Mouse (Mus musculus) cerebral cortex, adult 2 months (tissue): ENCODE measurements around the gene Rgs10.

Experiments
- WGBS: fragments of 180-500 bp; shearing (Covaris S2); methylation state at CpG from one replicate; pipeline ENCODE4 v1.1.7; 2018; 5-methylcytosine and 5-hydroxymethylcytosine counted together

The Rgs10 gene

DNA sequence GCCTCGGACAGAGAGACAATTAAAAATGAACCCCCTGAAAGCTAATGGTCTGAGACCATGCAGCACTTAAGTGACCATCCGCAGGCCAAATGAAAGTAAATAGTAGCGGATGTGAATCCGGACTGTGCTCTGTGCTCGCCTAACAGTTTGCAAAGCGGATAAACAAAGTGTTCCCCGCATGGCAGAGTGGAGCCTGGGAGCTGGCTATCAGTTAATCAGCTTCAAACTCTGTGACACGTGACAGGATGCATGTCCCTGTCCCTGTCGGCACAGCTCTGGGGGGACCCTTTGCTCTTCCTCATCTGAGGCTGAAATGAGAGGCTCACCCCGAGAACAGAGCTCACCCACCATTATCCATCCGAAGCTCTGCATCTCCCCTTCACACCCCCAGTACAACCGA, 49.2 kb downstream of the Rgs10 start:
- 85% methylated on average over 12 of the region's 12 CpGs for WGBS

GRCm38 (mm10) chr7:128368828-128369227, 49.7 kb downstream of the Rgs10 start:
- whole genome bisulfite sequencing, result 91% methylated on average over 6 of the region's 6 CpGs

- 65% methylated on average over 11 of the region's 11 CpGs for WGBS
These were observed 51.9 kb downstream of the Rgs10 start for GRCm38 (mm10) chr7:128366654-128367053.

DNA sequence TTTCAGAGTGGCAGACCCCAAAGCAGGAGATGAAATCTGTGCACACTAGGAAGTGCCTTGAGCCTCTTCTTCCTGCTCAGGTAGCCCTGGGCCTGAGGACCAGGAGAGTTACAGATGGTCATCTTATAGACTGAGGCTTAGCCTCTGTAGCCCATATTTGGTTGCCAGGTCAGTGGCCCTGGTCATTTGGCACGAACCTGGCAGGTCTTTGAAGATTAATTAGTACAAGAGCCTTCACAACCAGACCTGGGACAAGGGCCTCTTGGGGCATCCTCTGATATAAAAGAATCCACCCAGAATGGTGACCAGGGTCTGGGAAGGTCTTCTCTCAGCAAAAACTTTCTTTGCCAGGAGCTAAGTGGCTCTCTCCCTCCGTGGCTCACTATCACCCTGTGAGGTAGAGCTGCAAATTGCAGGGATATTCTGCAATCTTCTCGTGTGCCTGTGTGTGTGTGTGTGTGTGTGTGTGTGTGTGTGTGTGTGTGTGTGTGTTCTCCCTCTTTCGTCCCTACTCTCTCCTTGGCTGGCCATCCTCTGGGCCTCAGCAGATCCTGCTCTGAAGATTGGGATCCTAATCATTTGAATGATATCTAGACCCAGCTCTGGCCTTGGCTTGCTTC, 53.4 kb downstream of the Rgs10 start:
- 52% methylated on average over 4 of the region's 4 CpGs for WGBS

DNA sequence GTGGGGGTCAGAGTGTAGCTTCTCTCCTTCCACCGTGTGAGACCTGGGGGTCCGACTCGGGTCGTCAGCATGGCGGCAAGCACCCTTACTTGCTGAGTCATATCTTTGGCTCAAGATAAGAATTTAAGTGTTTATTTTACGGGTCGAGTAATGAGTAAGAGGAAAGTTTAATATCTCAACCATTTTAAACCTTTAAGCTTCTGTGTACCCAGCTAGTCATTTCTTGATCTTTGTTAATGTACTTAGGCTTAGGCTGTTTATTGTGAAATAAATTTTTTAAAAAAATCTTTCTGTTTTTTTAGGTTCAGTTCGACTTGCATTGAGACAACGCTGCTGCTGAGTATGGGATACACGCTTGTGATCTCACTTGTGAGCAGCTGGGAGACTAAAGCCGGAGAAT, 54.0 kb downstream of the Rgs10 start:
- 92% methylated on average over 11 of the region's 11 CpGs for WGBS

DNA sequence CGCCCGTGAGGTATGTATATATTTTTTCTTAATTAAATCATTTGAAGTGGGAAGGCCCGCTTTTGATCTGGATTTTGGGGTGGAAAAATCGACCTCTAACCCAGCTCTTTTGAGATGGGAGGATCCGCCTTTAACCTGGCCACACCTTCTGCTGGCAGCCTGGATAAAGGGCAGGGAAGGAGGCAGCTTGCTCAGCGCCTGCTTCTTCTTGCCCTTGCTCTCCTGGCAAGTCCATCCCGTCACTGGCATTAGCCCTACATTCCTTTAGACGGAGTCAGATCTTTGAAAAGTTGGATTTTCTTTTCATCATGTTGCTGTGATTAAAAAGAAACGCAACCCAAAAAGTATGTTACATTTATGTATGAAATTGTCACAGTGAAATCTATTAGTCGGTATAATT, 54.8 kb downstream of the Rgs10 start:
- WGBS, result 85% methylated on average over 10 of the region's 10 CpGs

DNA sequence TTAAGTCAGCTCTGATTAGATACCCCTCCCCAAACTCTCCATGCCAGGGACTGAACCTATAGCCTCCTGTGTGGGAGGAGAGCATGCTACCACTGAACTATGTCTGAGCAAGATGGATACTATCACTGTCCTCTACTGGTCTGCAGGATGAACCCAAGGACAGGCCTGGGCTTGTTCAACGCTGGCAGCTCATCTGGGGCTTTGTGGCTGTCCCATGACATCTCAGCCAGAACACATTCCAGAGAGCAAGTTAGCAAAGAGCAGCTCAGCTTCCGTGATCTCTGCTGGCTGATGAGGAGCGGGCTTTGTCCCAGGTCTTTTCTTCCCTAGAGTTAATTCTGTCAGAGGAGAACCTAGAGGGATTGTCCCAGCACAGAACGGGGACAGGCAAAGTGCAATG, 55.6 kb downstream of the Rgs10 start:
- 77% methylated on average over 4 of the region's 4 CpGs for WGBS

GRCm38 (mm10) chr7:128359741-128360140, 58.8 kb downstream of the Rgs10 start:
- 83% methylated on average over 9 of the region's 9 CpGs for WGBS

DNA sequence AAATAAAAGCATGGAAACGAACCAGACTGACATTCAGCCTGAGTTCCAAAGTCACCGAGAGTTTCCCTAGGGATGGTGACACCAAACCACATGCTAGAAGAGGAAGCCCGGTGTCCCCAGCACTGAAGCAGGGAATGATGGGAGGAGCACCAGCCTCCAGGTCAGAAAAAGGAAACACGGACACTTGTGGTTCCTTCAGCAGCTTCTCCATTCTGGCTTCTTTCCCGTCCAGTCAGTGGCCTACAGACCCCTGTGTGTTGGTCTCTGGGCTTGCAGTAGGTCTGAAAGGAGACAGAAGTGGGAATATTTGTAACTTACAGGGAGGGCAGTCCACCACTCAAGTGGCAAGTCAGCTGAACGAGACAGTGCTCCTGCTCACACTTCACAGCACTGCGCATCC, 59.4 kb downstream of the Rgs10 start:
- 65% methylated on average over 7 of the region's 7 CpGs for WGBS

DNA sequence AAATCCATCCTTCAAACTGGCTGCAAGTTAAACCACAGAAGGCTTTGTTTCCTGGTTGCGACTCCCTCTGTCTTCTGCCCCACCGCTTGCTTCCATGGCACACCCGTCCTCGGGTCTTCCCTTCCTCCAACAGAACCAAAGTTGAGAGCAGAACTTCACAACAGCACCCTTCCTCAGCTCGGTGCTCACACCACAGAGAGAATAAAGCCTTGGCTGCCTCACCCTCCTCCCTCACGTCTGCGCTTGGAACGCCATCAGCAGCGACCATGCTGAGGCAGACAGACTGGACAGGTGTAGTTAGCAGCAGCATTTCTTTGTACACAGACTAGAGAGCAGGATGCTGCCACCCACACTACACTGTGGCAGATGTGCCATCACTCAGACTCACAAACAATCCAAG, 59.8 kb downstream of the Rgs10 start:
- WGBS, result 72% methylated on average over 9 of the region's 9 CpGs

DNA sequence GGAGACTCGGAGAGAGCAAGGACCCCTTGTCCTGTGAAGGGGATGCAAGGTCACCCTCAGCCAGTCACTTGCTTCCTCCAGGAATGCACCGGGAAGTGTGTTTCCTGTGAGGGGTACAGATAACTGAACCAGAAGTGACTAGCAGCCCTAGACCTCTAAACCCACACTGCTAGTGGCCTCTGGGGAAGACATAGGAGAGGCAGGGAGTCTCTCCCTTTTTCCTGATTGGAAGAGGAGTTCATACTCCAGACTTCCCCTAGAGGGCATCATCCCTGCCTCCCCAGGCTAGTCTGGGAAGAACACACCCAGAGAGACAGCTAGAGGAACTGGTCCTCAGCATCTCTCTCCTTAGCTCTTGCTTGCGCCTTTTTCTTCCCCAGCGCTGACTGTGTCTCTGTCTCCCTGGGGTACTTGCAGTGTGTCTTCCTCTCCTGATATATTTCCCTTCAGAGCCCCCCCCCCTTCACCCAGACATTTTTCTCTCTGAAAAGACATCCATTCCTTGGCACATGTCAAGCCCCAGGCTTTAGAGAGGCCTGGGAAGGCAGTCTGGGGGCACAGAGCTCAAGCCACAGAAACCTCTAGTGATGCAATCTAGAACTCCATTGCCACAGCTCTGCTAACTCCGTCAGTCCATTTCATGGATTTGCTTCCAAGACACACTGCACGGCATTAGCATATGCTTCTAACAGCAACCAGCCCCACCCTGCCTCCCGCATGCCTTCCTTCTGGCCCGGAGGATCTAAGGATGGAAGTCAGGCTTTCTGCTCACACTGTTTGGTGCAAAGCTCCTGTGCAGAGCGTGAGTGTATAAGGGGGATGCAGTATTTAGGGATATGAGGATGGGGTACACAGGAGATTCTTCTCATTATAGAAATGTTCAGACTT, 61.4 kb downstream of the Rgs10 start:
- WGBS, result 74% methylated on average over 9 of the region's 9 CpGs

DNA sequence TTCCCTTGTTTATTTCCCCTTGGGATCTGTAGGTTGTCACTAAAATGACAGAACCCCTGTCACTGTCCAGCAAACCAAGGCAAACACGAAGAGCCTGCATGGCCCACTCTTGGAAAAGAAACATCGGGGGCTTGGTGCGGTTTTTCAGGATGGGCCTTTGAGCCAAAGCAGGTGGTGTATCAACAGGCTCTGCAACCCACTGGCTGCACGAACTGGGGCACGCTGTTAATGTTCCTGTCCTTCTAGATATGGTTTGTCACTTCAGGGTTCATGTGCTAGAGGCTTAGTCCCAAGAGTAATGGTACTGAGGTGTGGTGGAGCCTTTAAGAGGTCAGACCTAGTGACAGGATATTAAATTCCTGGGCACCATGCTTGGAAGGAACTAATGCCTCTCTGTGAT, 63.1 kb downstream of the Rgs10 start:
- 91% methylated on average over 5 of the region's 5 CpGs for WGBS

GRCm38 (mm10) chr7:128352721-128353120, 65.8 kb downstream of the Rgs10 start:
- WGBS, result 68% methylated on average over 3 of the region's 3 CpGs

DNA sequence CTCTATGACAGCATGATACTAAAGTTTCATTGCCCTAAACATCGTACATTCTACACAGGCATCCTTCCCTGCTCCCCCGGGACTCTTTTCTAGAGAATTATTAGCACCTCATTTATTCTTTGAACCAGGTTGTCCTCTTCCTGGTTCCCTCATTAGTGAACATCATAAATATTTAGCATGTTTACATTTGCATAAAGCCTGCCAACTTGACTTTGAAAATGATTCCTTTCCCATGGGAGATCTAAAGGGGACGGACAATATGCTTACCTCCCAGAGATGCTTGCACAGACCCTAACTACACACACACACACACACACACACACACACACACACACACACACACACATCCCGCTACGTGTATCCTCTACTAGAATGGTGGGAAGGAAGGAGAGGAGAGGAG, 67.4 kb downstream of the Rgs10 start:
- 64% methylated on average over 3 of the region's 5 CpGs for WGBS

GRCm38 (mm10) chr7:128350316-128350715, 68.2 kb downstream of the Rgs10 start:
- WGBS, result 93% methylated on average over 7 of the region's 7 CpGs

DNA sequence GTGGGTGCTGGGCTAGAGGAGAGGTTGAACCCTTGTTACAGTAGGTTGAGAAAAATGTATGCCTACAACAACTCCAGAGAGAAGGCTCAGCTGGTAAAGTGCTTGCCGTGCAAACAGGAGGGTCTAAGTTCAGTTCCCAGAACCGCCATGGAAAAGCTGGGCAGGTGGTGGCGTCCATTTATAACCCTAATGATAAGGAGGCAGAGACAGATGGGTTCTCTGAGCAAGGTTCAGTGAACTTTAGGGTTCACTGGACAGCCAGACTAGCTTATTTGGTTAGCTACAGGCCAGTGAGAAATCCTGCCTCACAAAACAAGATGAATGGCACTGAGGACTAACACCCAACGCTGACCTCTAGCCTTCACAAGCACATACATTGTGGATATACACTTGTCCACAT, 68.8 kb downstream of the Rgs10 start:
- WGBS, result 87% methylated on average over 4 of the region's 4 CpGs

GRCm38 (mm10) chr7:128348608-128349007, 70.0 kb downstream of the Rgs10 start:
- 14% methylated on average over 1 of the region's 1 CpGs for WGBS

GRCm38 (mm10) chr7:128346991-128347390, 71.6 kb downstream of the Rgs10 start:
- 84% methylated on average over 8 of the region's 8 CpGs for WGBS

- WGBS, result 63% methylated on average over 2 of the region's 2 CpGs
These were observed 72.0 kb downstream of the Rgs10 start for GRCm38 (mm10) chr7:128346522-128346921.

- 81% methylated on average over 6 of the region's 6 CpGs for WGBS
These were observed 72.9 kb downstream of the Rgs10 start for GRCm38 (mm10) chr7:128345691-128346090.

GRCm38 (mm10) chr7:128344928-128345653, 73.5 kb downstream of the Rgs10 start:
- WGBS, result 64% methylated on average over 6 of the region's 6 CpGs

DNA sequence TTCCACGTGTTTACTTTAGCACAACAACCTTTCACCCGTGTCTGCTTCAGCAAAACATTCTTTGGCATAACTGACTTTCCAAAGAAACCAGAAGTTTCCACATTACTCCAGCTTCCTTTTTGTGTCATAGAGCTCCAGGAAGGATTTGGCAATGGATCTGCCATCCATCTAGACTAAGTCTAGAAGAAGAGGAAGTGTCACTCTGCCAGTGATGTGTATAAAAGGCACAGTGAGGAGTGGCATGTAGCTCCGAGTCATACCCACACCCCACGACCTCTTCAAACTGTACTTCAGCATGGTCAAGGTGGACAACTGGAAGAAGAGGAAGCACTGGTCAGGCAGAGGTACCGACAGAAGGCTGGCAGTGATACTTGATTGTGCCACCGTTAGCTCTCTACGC, 74.1 kb downstream of the Rgs10 start:
- WGBS, result 86% methylated on average over 7 of the region's 7 CpGs

GRCm38 (mm10) chr7:128342691-128343090, 75.9 kb downstream of the Rgs10 start:
- 85% methylated on average over 9 of the region's 10 CpGs for WGBS
